In genomic region chr11:100139391-100139790, GRCm38 (mm10) we compare ENCODE assay signal across 25 mouse cellular contexts. TPM values are rescaled to one million over a fixed set of nuclear protein-coding genes. Genes with fewer than 3 reads are reported as not detected.
DNase-seq lines count a peak whose midpoint lies in the region; ATAC-seq and TF ChIP-seq lines count a peak whose summit lies in the region.
"Had no signal": no experiment of that assay in that cellular context is flagged by ENCODE, and none has a peak within 500 bp of the region (broad histone marks: within the 10 kb centered on the region; RNA-seq: fewer than 3 reads in every experiment).

No protein-coding gene starts in this region.

- peaks cover 14% of the 10 kb centered on the region for H3K4me1 ChIP-seq in lung, embryonic 16.5 days (replicated peaks; ENCODE audit: control insufficient read depth, insufficient read depth, low read length)
- no peaks in the 10 kb centered on the region for H3K4me1 ChIP-seq in lung, adult 2 months (ENCODE audit: control insufficient read depth, insufficient read depth, low read length)
- H3K4me1 ChIP-seq in embryonic facial prominence, embryonic 13.5 days, result peaks cover 18% of the 10 kb centered on the region
- peaks cover 24% of the 10 kb centered on the region for H3K4me1 ChIP-seq in intestine, embryonic 16.5 days (ENCODE audit: control insufficient read depth, insufficient read depth, low read length)
- peaks cover 13% of the 10 kb centered on the region for H3K4me1 ChIP-seq in stomach, embryonic 16.5 days (ENCODE audit: control insufficient read depth, insufficient read depth, low read length)

- H3K27me3 ChIP-seq in lung, embryonic 16.5 days (ENCODE audit: control insufficient read depth, insufficient read depth, low read depth, low read length), result peaks cover 1% of the 10 kb centered on the region; the same call in 1 of the 2 replicates
- H3K27me3 ChIP-seq in embryonic facial prominence, embryonic 13.5 days, result peaks cover 8% of the 10 kb centered on the region
- no peaks in the 10 kb centered on the region for H3K27me3 ChIP-seq in intestine, embryonic 16.5 days (replicated peaks; ENCODE audit: control insufficient read depth, insufficient read depth, low read length)
- no peaks in the 10 kb centered on the region for H3K27me3 ChIP-seq in stomach, embryonic 16.5 days (ENCODE audit: control insufficient read depth, insufficient read depth, low read length)

- H3K4me3 ChIP-seq in lung, embryonic 16.5 days (ENCODE audit: low read length), result no peak overlapping the region
- H3K4me3 ChIP-seq in lung, adult 2 months (replicated peaks; ENCODE audit: extremely low read depth, low read depth, low read length), result no peak overlapping the region
- H3K4me3 ChIP-seq in embryonic facial prominence, embryonic 13.5 days, result no peak overlapping the region
- H3K4me3 ChIP-seq in intestine, embryonic 16.5 days (ENCODE audit: low read length), result no peak overlapping the region
- H3K4me3 ChIP-seq in stomach, embryonic 16.5 days (replicated peaks; ENCODE audit: low read length), result no peak overlapping the region
- H3K4me3 ChIP-seq: heart, embryonic 13.5 days; myocyte had no signal

- no peaks in the 10 kb centered on the region for H3K9me3 ChIP-seq in lung, embryonic 16.5 days (ENCODE audit: control insufficient read depth, low read length)
- H3K9me3 ChIP-seq in embryonic facial prominence, embryonic 13.5 days, result no peaks in the 10 kb centered on the region
- H3K9me3 ChIP-seq in intestine, embryonic 16.5 days (ENCODE audit: control insufficient read depth, low read length), result no peaks in the 10 kb centered on the region
- no peaks in the 10 kb centered on the region for H3K9me3 ChIP-seq in stomach, embryonic 16.5 days (replicated peaks; ENCODE audit: control insufficient read depth, low read length)
- H3K9me3 ChIP-seq: heart, embryonic 13.5 days had no signal

- DNase-seq in lung, adult 2 months, result no peak
- no peak for DNase-seq in cerebellum, postnatal 25 days
- DNase-seq in frontal cortex, postnatal 36 days (ENCODE audit: low spot score in 2 of 2), result no peak
- DNase-seq: cerebellum, adult 2 months; forebrain, postnatal 0 days; kidney, adult 18-20 months; kidney, postnatal 10 days; layer of hippocampus, postnatal 36 days; liver, postnatal 0 days; midbrain, embryonic 14.5 days; right cerebral cortex, postnatal 14 days; thymus, postnatal 25 days had no signal

- no peak for TF ChIP-seq CTCF in lung, adult 2 months (IDR thresholded peaks at IDR 0.05; ENCODE audit: insufficient read depth, low read length)

- H3K4me2 ChIP-seq in lung, embryonic 16.5 days (ENCODE audit: low read depth, low read length), result no peak overlapping the region
- H3K4me2 ChIP-seq in embryonic facial prominence, embryonic 13.5 days, result no peak overlapping the region
- H3K4me2 ChIP-seq in intestine, embryonic 16.5 days (ENCODE audit: low read depth, low read length), result no peak overlapping the region
- no peak overlapping the region for H3K4me2 ChIP-seq in stomach, embryonic 16.5 days (ENCODE audit: low read depth, low read length)
- H3K4me2 ChIP-seq: heart, embryonic 13.5 days; hindbrain, embryonic 14.5 days had no signal

- TF ChIP-seq POLR2A in lung, adult 2 months (IDR thresholded peaks at IDR 0.05; ENCODE audit: borderline replicate concordance, extremely low read depth, low read depth, low read length), result no peak

- peak overlapping the region; percentile 71 for H3K27ac ChIP-seq in lung, embryonic 16.5 days (ENCODE audit: low read length)
- H3K27ac ChIP-seq in embryonic facial prominence, embryonic 13.5 days, result peak overlapping the region; percentile 29
- peak overlapping the region; percentile 81 for H3K27ac ChIP-seq in intestine, embryonic 16.5 days (ENCODE audit: low read length)
- H3K27ac ChIP-seq in stomach, embryonic 16.5 days (ENCODE audit: low read length), result peak overlapping the region; percentile 85
- H3K27ac ChIP-seq: heart, embryonic 13.5 days; hindbrain, embryonic 14.5 days had no signal

- 57% methylated on average over 2 of the region's 2 CpGs for WGBS in lung, embryonic 16.5 days
- WGBS in lung, adult 2 months, result 63% methylated on average over 2 of the region's 2 CpGs
- WGBS in embryonic facial prominence, embryonic 13.5 days, result 53% methylated on average over 2 of the region's 2 CpGs
- 33% methylated on average over 2 of the region's 2 CpGs for WGBS in intestine, embryonic 16.5 days
- 50% methylated on average over 2 of the region's 2 CpGs for WGBS in stomach, embryonic 16.5 days

- no peaks in the 10 kb centered on the region for H3K36me3 ChIP-seq in lung, embryonic 16.5 days (ENCODE audit: control insufficient read depth, insufficient read depth, low read length)
- H3K36me3 ChIP-seq in embryonic facial prominence, embryonic 13.5 days, result no peaks in the 10 kb centered on the region
- no peaks in the 10 kb centered on the region for H3K36me3 ChIP-seq in intestine, embryonic 16.5 days (ENCODE audit: control insufficient read depth, insufficient read depth, low read length)
- no peaks in the 10 kb centered on the region for H3K36me3 ChIP-seq in stomach, embryonic 16.5 days (ENCODE audit: control insufficient read depth, insufficient read depth, low read length)

- peak overlapping the region; percentile 37; the same call in 1 of the 2 replicates for H3K9ac ChIP-seq in lung, embryonic 16.5 days (ENCODE audit: low read length)
- H3K9ac ChIP-seq in embryonic facial prominence, embryonic 13.5 days, result no peak overlapping the region
- H3K9ac ChIP-seq in intestine, embryonic 16.5 days (ENCODE audit: low read depth, low read length), result peak overlapping the region; percentile 45
- peak overlapping the region; percentile 12; the same call in 1 of the 2 replicates for H3K9ac ChIP-seq in stomach, embryonic 16.5 days (ENCODE audit: low read length)
- H3K9ac ChIP-seq: forebrain, postnatal 0 days; heart, embryonic 13.5 days; hindbrain, embryonic 14.5 days; liver, postnatal 0 days had no signal

- ATAC-seq in lung, embryonic 16.5 days (ENCODE audit: low read depth), result peak; percentile 14; the same call in 1 of the 2 replicates
- no peak for ATAC-seq in embryonic facial prominence, embryonic 13.5 days (ENCODE audit: insufficient number of reproducible peaks, insufficient read depth, low FRiP score, low TSS enrichment, low read depth)
- ATAC-seq in intestine, embryonic 16.5 days, result peak; percentile 75
- peak; percentile 30; the same call in 1 of the 2 replicates for ATAC-seq in stomach, embryonic 16.5 days (ENCODE audit: insufficient read depth, low FRiP score)
- ATAC-seq: forebrain, postnatal 0 days; liver, postnatal 0 days had no signal

RNA-seq across cellular contexts. Expression of gene Krt15, which starts 3.7 kb away (rescaled TPM):
- polyA plus RNA-seq in lung, embryonic 16.5 days (2015; fragmentation: Nextera tagmentation; extraction: Ambion mirVana), result 59.9 and 78.6 TPM in 2 replicates
- 2.1 and 62.5 TPM in 2 replicates for polyA plus RNA-seq in lung, adult 2 months (2012; rRNA removed)
- 314 and 354 TPM in 2 replicates for polyA plus RNA-seq in embryonic facial prominence, embryonic 13.5 days (2015; fragmentation: Nextera tagmentation; extraction: Ambion mirVana)
- 2.2 and 4.5 TPM in 2 replicates for polyA plus RNA-seq in intestine, embryonic 16.5 days (2015; fragmentation: Nextera tagmentation; extraction: Ambion mirVana)
- polyA plus RNA-seq in stomach, embryonic 16.5 days (2015; fragmentation: Nextera tagmentation; extraction: Ambion mirVana), result 1,477 and 1,759 TPM in 2 replicates
- polyA plus RNA-seq: liver, adult 2 months; midbrain, embryonic 14.5 days; neural tube, embryonic 14.5 days; spleen, adult 2 months had no signal

RNA-seq across cellular contexts. Expression of gene Krt19, which starts 9.1 kb away (rescaled TPM):
- polyA plus RNA-seq in lung, embryonic 16.5 days (2015; fragmentation: Nextera tagmentation; extraction: Ambion mirVana), result 349 and 432 TPM in 2 replicates
- 275 and 280 TPM in 2 replicates for polyA plus RNA-seq in lung, adult 2 months (2012; rRNA removed)
- polyA plus RNA-seq in embryonic facial prominence, embryonic 13.5 days (2015; fragmentation: Nextera tagmentation; extraction: Ambion mirVana), result 44.6 and 57.3 TPM in 2 replicates
- 884 and 955 TPM in 2 replicates for polyA plus RNA-seq in intestine, embryonic 16.5 days (2015; fragmentation: Nextera tagmentation; extraction: Ambion mirVana)
- 1,141 and 1,514 TPM in 2 replicates for polyA plus RNA-seq in stomach, embryonic 16.5 days (2015; fragmentation: Nextera tagmentation; extraction: Ambion mirVana)

RNA-seq across cellular contexts. Expression of gene Krt13, which starts 18.0 kb away (rescaled TPM):
- 4.5 and 8.2 TPM in 2 replicates for polyA plus RNA-seq in lung, embryonic 16.5 days (2015; fragmentation: Nextera tagmentation; extraction: Ambion mirVana)
- 0.25 and 1,946 TPM in 2 replicates for polyA plus RNA-seq in lung, adult 2 months (2012; rRNA removed)
- polyA plus RNA-seq in embryonic facial prominence, embryonic 13.5 days (2015; fragmentation: Nextera tagmentation; extraction: Ambion mirVana), result 1.1 and 2.2 TPM in 2 replicates
- polyA plus RNA-seq in intestine, embryonic 16.5 days (2015; fragmentation: Nextera tagmentation; extraction: Ambion mirVana), result 0.29 TPM in 1 of 2 replicates, not detected in the other
- polyA plus RNA-seq in stomach, embryonic 16.5 days (2015; fragmentation: Nextera tagmentation; extraction: Ambion mirVana), result 1,856 and 2,859 TPM in 2 replicates
- polyA plus RNA-seq: cerebellum, adult 2 months; embryonic facial prominence, embryonic 11.5 days; forebrain, postnatal 0 days; heart, embryonic 13.5 days; hindbrain, embryonic 14.5 days; liver, adult 2 months; liver, postnatal 0 days; midbrain, embryonic 14.5 days; neural tube, embryonic 14.5 days; testis, adult 2 months had no signal

RNA-seq across cellular contexts. Expression of gene Krt36, which starts 34.0 kb away (rescaled TPM):
- 0.20 TPM in 1 of 2 replicates, not detected in the other for polyA plus RNA-seq in lung, embryonic 16.5 days (2015; fragmentation: Nextera tagmentation; extraction: Ambion mirVana)
- polyA plus RNA-seq in lung, adult 2 months (2012; rRNA removed), result 0.25 and 0.50 TPM in 2 replicates
- polyA plus RNA-seq in embryonic facial prominence, embryonic 13.5 days (2015; fragmentation: Nextera tagmentation; extraction: Ambion mirVana), result 0.15 TPM in 1 of 2 replicates, not detected in the other
- 0.10 TPM in 1 of 2 replicates, not detected in the other for polyA plus RNA-seq in intestine, embryonic 16.5 days (2015; fragmentation: Nextera tagmentation; extraction: Ambion mirVana)
- polyA plus RNA-seq in stomach, embryonic 16.5 days (2015; fragmentation: Nextera tagmentation; extraction: Ambion mirVana), result 0.44 and 0.75 TPM in 2 replicates
- polyA plus RNA-seq: cerebellum, adult 2 months; forebrain, postnatal 0 days; heart, embryonic 13.5 days; hindbrain, embryonic 14.5 days; liver, adult 2 months; liver, postnatal 0 days; midbrain, embryonic 14.5 days; myocyte; neural tube, embryonic 14.5 days; spleen, adult 2 months; testis, adult 2 months had no signal

RNA-seq across cellular contexts. Expression of gene Krt35, which starts 43.4 kb away (rescaled TPM):
- polyA plus RNA-seq in lung, embryonic 16.5 days (2015; fragmentation: Nextera tagmentation; extraction: Ambion mirVana), result not detected in 2 replicates
- polyA plus RNA-seq in lung, adult 2 months (2012; rRNA removed), result 0.22 TPM in 1 of 2 replicates, not detected in the other
- polyA plus RNA-seq in embryonic facial prominence, embryonic 13.5 days (2015; fragmentation: Nextera tagmentation; extraction: Ambion mirVana), result 1.5 and 2.4 TPM in 2 replicates
- 0.07 and 0.12 TPM in 2 replicates for polyA plus RNA-seq in intestine, embryonic 16.5 days (2015; fragmentation: Nextera tagmentation; extraction: Ambion mirVana)
- polyA plus RNA-seq in stomach, embryonic 16.5 days (2015; fragmentation: Nextera tagmentation; extraction: Ambion mirVana), result 0.76 and 1.5 TPM in 2 replicates
- polyA plus RNA-seq: C2C12; cerebellum, adult 2 months; embryonic facial prominence, embryonic 11.5 days; forebrain, postnatal 0 days; heart, embryonic 13.5 days; hindbrain, embryonic 14.5 days; liver, adult 2 months; liver, postnatal 0 days; midbrain, embryonic 14.5 days; myocyte; neural tube, embryonic 14.5 days; spleen, adult 2 months; testis, adult 2 months had no signal

Comparison
In these comparisons a context has a peak if more than half of its experiments do, and no peak if none do; other contexts are left out.
1. H3K27ac ChIP-seq: peak in every context shown above with its lines; median percentile 85 in stomach, embryonic 16.5 days; 81 in intestine, embryonic 16.5 days; 71 in lung, embryonic 16.5 days; 29 in embryonic facial prominence, embryonic 13.5 days.